Mouse (Mus musculus) monocyte, adult 5-6 weeks (primary cell): ENCODE data around the gene Colq. TPM values are rescaled to one million over a fixed set of nuclear protein-coding genes. Genes with fewer than 3 reads are reported as not detected.

Experiments used
- ATAC-seq: fragments of 153-309, 156-312 bp; replicated peaks from 2 replicates; pipeline ENCODE4 v1.8.0; 2017; ENCODE audit warnings: mild to moderate bottlenecking; ENCODE audit not compliant: low TSS enrichment, insufficient number of reproducible peaks, severe bottlenecking, poor library complexity, low FRiP score
- total RNA-seq: library from RNA; stranded (forward); fragments of 200-1000, 200-491, 200-594 nt; gene quantifications from 3 replicates; pipeline ENCODE4 v1.2.3, GENCODE M21; 2017

The Colq gene
- total RNA-seq, 1 experiment from 2014 or later = 1.0 TPM

DNA sequence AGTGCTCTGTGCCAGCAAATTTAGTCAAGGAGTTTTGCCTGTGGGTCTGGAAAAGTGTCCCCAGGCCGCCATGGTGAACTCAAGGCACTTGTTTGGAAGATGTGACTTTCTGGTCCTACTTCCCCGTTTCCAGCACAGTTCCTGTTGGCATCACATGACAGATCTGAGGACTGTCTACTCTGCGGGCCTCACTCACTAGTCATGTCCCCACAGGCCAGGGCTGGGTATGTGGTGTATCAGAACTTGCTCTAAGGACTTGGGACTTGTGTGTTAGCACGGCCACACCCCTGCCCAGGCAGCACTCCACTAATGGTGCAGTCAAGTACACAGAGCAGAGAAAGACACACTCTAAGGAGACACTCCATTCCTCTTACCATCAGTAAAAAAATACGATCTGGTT, 108.7 kb downstream of the Colq start:
- no peak for ATAC-seq

DNA sequence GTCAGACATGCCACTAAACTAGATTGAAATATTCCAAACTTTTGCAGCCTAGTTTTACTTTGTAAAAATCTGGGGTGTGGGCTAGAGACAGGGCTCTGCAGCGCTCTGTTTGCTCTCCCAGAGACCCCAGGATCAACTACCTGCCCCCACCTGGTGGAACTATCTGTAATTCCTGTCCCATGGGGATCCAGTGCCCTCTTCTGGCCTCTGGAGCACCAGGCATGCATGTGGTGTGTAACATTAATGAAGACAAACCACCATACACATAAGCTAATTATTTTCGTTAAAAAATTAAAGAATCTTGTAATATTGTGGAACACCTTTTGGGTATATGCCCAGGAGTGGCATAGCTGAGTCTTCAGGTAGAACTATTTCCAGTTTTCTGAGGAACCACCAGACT, 117.8 kb downstream of the Colq start:
- ATAC-seq = no peak

Other genes with a start within 250 kb of the Colq start
- 37.1 to 51.1 TPM (median 40.7 TPM) in 3 replicates for gene Sh3bp5, start 155.3 kb downstream of the Colq start, total RNA-seq
- gene Eaf1, start 96.9 kb downstream of the Colq start, total RNA-seq = 29.3 to 40.9 TPM (median 37.0 TPM) in 3 replicates
- 46.2 to 75.1 TPM (median 57.2 TPM) in 3 replicates for gene Mettl6, start 96.3 kb downstream of the Colq start, total RNA-seq
- not detected in 3 replicates for gene Gm49387, start 49.5 kb upstream of the Colq start, total RNA-seq
- gene Btd, start 49.7 kb upstream of the Colq start, total RNA-seq = 2.1 to 9.9 TPM (median 9.9 TPM) in 3 replicates
- 10.1 to 31.8 TPM (median 11.9 TPM) in 3 replicates for gene Hacl1, start 49.9 kb upstream of the Colq start, total RNA-seq
- 6.5 to 17.1 TPM (median 9.9 TPM) in 3 replicates for gene Ankrd28, start 239.3 kb upstream of the Colq start, total RNA-seq